Mouse (Mus musculus): ENCODE measurements around the gene Pank2. TPM values are rescaled to one million over a fixed set of nuclear protein-coding genes. Genes with fewer than 3 reads are reported as not detected.
A peak's percentile ranks its signal among the peaks of the same experiment; 100 is the strongest.

Pank2 gene
- total and polyA plus RNA-seq, 3 experiments = 34.9 to 275 (median 71.8) TPM

GRCm38 (mm10) chr2:131286276-131286675, 24.0 kb downstream of the Pank2 start:
- H3K9ac ChIP-seq (ENCODE audit: control insufficient read depth, low read depth, low read length, poor library complexity, severe bottlenecking) = no peak overlapping the region
- H3K9me3 ChIP-seq (replicated peaks; ENCODE audit: insufficient read depth, low read length) = no peaks in the 10 kb centered on the region
- no peak for TF ChIP-seq MXI1 (IDR thresholded peaks at IDR 0.05; ENCODE audit: low read depth, low read length)
- TF ChIP-seq ETS1 (IDR thresholded peaks at IDR 0.05; ENCODE audit: low read depth, low read length) = no peak
- TF ChIP-seq EP300 (IDR thresholded peaks at IDR 0.05; ENCODE audit: low read depth in 1 of 2, low read length in 2 of 2) = no peak
- peak; percentile 12 for TF ChIP-seq RAD21 (IDR thresholded peaks at IDR 0.05; ENCODE audit: low read depth, low read length)
- TF ChIP-seq ELF1 (IDR thresholded peaks at IDR 0.05; ENCODE audit: low read depth, low read length) = no peak
- TF ChIP-seq SIN3A (IDR thresholded peaks at IDR 0.05; ENCODE audit: low read length) = no peak
- TF ChIP-seq HCFC1 (IDR thresholded peaks at IDR 0.05; ENCODE audit: low read depth, low read length) = no peak
- peak in 1 of 3 experiments; percentile 32; a peak in 1 of 6 replicates for TF ChIP-seq CTCF (IDR thresholded peaks at IDR 0.05 in 2 of 3, conservative IDR thresholded peaks at IDR 0.05 in 1 of 3; ENCODE audit: control insufficient read depth in 1 of 3, insufficient read depth in 1 of 3, low read depth in 2 of 3, low read length in 3 of 3, poor library complexity in 1 of 3, severe bottlenecking in 1 of 3)
- no peak for TF ChIP-seq ZKSCAN1 (IDR thresholded peaks at IDR 0.05; ENCODE audit: low read depth, low read length)
- peak; percentile 41 for TF ChIP-seq SMC3 (IDR thresholded peaks at IDR 0.05; ENCODE audit: low read depth, low read length)
- no peak overlapping the region for H3K4me3 ChIP-seq (ENCODE audit: control insufficient read depth in 1 of 2, insufficient read depth in 1 of 2, low read depth in 2 of 2, low read length in 2 of 2)
- H3K79me2 ChIP-seq (ENCODE audit: control insufficient read depth, insufficient read depth, low read length, poor library complexity) = no peaks in the 10 kb centered on the region
- peaks cover 0 to 22% of the 10 kb centered on the region in 2 experiments; a peak in 2 of 4 replicates for H3K36me3 ChIP-seq (ENCODE audit: control insufficient read depth in 1 of 2, insufficient read depth in 2 of 2, low read length in 2 of 2)
- no peaks in the 10 kb centered on the region for H3K27me3 ChIP-seq (ENCODE audit: control insufficient read depth in 1 of 2, insufficient read depth in 2 of 2, low read length in 2 of 2)
- H3K27ac ChIP-seq (ENCODE audit: control insufficient read depth, low read depth, low read length) = no peak overlapping the region
- no peaks in the 10 kb centered on the region for H3K4me1 ChIP-seq (ENCODE audit: control insufficient read depth in 1 of 2, insufficient read depth in 2 of 2, low read length in 2 of 2)
- no peak for DNase-seq (ENCODE audit: low read depth, low spot score)

GRCm38 (mm10) chr2:131290669-131291068, 28.4 kb downstream of the Pank2 start:
- DNase-seq (ENCODE audit: low read depth, low spot score) = no peak
- no peak overlapping the region for H3K27ac ChIP-seq (ENCODE audit: control insufficient read depth, low read depth, low read length)
- H3K4me1 ChIP-seq (ENCODE audit: control insufficient read depth in 1 of 2, insufficient read depth in 2 of 2, low read length in 2 of 2) = no peaks in the 10 kb centered on the region
- H3K79me2 ChIP-seq (ENCODE audit: control insufficient read depth, insufficient read depth, low read length, poor library complexity) = no peaks in the 10 kb centered on the region
- TF ChIP-seq ZMIZ1 (IDR thresholded peaks at IDR 0.05; ENCODE audit: low read depth, low read length) = no peak
- no peak for TF ChIP-seq USF2 (IDR thresholded peaks at IDR 0.05; ENCODE audit: borderline replicate concordance in 1 of 2, insufficient read depth in 1 of 2, low read depth in 1 of 2, low read length in 2 of 2)
- TF ChIP-seq MXI1 (IDR thresholded peaks at IDR 0.05; ENCODE audit: low read depth, low read length) = no peak
- TF ChIP-seq RCOR1 (IDR thresholded peaks at IDR 0.05; ENCODE audit: low read depth, low read length) = no peak
- TF ChIP-seq MEF2A (IDR thresholded peaks at IDR 0.05; ENCODE audit: extremely low read depth, insufficient replicate concordance, low read depth, low read length, poor library complexity, severe bottlenecking) = no peak
- no peak for TF ChIP-seq MYC (IDR thresholded peaks at IDR 0.05; ENCODE audit: low read depth, low read length)
- no peak for TF ChIP-seq CTCF (IDR thresholded peaks at IDR 0.05 in 2 of 3, conservative IDR thresholded peaks at IDR 0.05 in 1 of 3; ENCODE audit: control insufficient read depth in 1 of 3, insufficient read depth in 1 of 3, low read depth in 2 of 3, low read length in 3 of 3, poor library complexity in 1 of 3, severe bottlenecking in 1 of 3)
- H3K4me3 ChIP-seq (ENCODE audit: control insufficient read depth in 1 of 2, insufficient read depth in 1 of 2, low read depth in 2 of 2, low read length in 2 of 2) = no peak overlapping the region
- H3K9me3 ChIP-seq (replicated peaks; ENCODE audit: insufficient read depth, low read length) = no peaks in the 10 kb centered on the region
- H3K27me3 ChIP-seq (ENCODE audit: control insufficient read depth in 1 of 2, insufficient read depth in 2 of 2, low read length in 2 of 2) = no peaks in the 10 kb centered on the region
- H3K36me3 ChIP-seq (ENCODE audit: control insufficient read depth in 1 of 2, insufficient read depth in 2 of 2, low read length in 2 of 2) = peaks cover 0 to 20% of the 10 kb centered on the region in 2 experiments; a peak in 2 of 4 replicates
- no peak overlapping the region for H3K9ac ChIP-seq (ENCODE audit: control insufficient read depth, low read depth, low read length, poor library complexity, severe bottlenecking)
